Mouse (Mus musculus): ENCODE measurements around the gene Spag6.

Gene Spag6

GRCm38 (mm10) chr2:18693871-18694610, at the start of gene Spag6:
TSS of gene Spag6 (plus strand) at chr2:18694032.
- DNase-seq (ENCODE audit: low spot score in 2 of 2): peak; percentile 57 to 85

- DNase-seq (ENCODE audit: low spot score in 2 of 2): no peak
These were observed 45.3 kb upstream of the Spag6 start for GRCm38 (mm10) chr2:18648563-18648962.

GRCm38 (mm10) chr2:18654821-18655220, 39.0 kb upstream of the Spag6 start:
- no peak for DNase-seq (ENCODE audit: low spot score in 2 of 2)

- no peak for DNase-seq (ENCODE audit: low spot score in 2 of 2)
These were observed 29.8 kb upstream of the Spag6 start for GRCm38 (mm10) chr2:18664003-18664402.

- DNase-seq (ENCODE audit: low spot score in 2 of 2): no peak
These were observed 22.8 kb upstream of the Spag6 start for GRCm38 (mm10) chr2:18671041-18671440.

- DNase-seq (ENCODE audit: low spot score in 2 of 2): peak; percentile 95 to 97
These were observed 21.6 kb upstream of the Spag6 start, which contains the start of gene Commd3 for GRCm38 (mm10) chr2:18672133-18672765. TSS of gene Commd3 (plus strand) at chr2:18672384.

GRCm38 (mm10) chr2:18672766-18673164, 21.1 kb upstream of the Spag6 start:
- no peak for DNase-seq (ENCODE audit: low spot score in 2 of 2)

- DNase-seq (ENCODE audit: low spot score in 2 of 2): no peak
These were observed 20.1 kb upstream of the Spag6 start for GRCm38 (mm10) chr2:18673766-18674165.

GRCm38 (mm10) chr2:18674193-18674902, 19.5 kb upstream of the Spag6 start:
- no peak for DNase-seq (ENCODE audit: low spot score in 2 of 2)

- DNase-seq (ENCODE audit: low spot score in 2 of 2): no peak
These were observed 18.0 kb upstream of the Spag6 start for GRCm38 (mm10) chr2:18675681-18676456.

GRCm38 (mm10) chr2:18676457-18676935, 17.3 kb upstream of the Spag6 start:
- peak; percentile 44 to 59 for DNase-seq (ENCODE audit: low spot score in 2 of 2)

GRCm38 (mm10) chr2:18676936-18677491, 16.8 kb upstream of the Spag6 start, which contains the start of gene Bmi1:
TSS of gene Bmi1 (plus strand) at chr2:18677018.
- peak; percentile 48 to 68 for DNase-seq (ENCODE audit: low spot score in 2 of 2)

- peak in 1 of 2 experiments; percentile 67 for DNase-seq (ENCODE audit: low spot score in 2 of 2)
These were observed 16.0 kb upstream of the Spag6 start for GRCm38 (mm10) chr2:18677631-18678471.

GRCm38 (mm10) chr2:18679701-18680100, 14.1 kb upstream of the Spag6 start:
- no peak for DNase-seq (ENCODE audit: low spot score in 2 of 2)

GRCm38 (mm10) chr2:18680501-18680900, 13.3 kb upstream of the Spag6 start:
- DNase-seq (ENCODE audit: low spot score in 2 of 2): no peak

GRCm38 (mm10) chr2:18680961-18681360, 12.9 kb upstream of the Spag6 start:
- DNase-seq (ENCODE audit: low spot score in 2 of 2): peak in 1 of 2 experiments; percentile 35

GRCm38 (mm10) chr2:18684062-18684461, 9.8 kb upstream of the Spag6 start:
- no peak for DNase-seq (ENCODE audit: low spot score in 2 of 2)

- DNase-seq (ENCODE audit: low spot score in 2 of 2): no peak
These were observed 7.4 kb upstream of the Spag6 start for GRCm38 (mm10) chr2:18686386-18686785.

GRCm38 (mm10) chr2:18686826-18687519, 6.9 kb upstream of the Spag6 start:
- no peak for DNase-seq (ENCODE audit: low spot score in 2 of 2)
